Mouse (Mus musculus) c-Kit-negative CD71-positive TER-119-positive erythroid progenitor cells, embryonic 14.5 days (primary cell): Measurements from ENCODE around the gene Sap25.
"Not testable (repeated sequence)": the region's sequence is repeated elsewhere in the genome, so short reads cannot be mapped to it uniquely, and the experiment has no call there.

Experiments used
- DNase-seq: peaks from one replicate; pipeline ENCODE4 v3.0.0-alpha.2; 2013; ENCODE audit warnings: low read depth, low spot score

Gene Sap25

DNA sequence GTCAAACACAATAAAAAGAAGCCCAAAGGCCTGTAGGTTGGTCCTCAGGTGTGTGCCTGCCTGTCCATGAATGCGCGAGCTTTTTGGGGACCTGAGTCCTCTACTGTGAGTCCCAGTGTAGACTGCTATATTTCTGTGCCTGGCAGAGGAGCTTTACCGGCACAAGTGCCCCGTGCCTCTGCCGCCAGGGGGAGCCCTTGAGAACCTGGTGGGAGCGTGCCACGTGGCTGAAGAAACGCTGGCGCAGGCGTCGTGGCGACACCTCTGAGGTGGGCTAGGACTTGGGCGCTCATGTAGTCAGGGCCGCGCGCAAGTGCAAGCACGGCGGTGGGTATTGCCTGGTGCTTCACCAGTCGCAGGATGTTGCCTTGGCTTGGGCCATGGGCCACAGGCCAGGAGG lies at the start of gene Sap25:
Sap25 (plus strand) TSS at position 281 of the 400 bp plus-strand sequence.
- DNase-seq: no peak

DNA sequence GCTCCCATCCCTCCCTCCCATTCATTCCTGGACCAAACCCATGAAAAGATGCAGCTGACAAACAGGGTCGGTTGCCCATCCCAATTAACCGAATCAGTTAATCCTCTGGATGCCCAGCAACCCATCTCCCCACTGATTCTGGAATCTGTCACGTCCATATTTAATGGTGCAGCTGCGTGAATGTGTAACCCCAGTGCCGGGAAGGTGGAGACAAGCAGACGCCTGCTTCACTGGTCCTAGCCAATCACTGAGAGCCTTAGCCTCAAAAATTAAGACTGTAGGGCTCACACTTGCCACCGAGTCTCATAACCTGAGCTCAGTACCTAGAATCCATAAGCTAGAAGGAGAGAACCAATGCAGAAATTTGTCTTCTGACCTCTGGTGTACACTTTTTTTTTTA lies 45.2 kb upstream of the Sap25 start:
- no peak for DNase-seq

DNA sequence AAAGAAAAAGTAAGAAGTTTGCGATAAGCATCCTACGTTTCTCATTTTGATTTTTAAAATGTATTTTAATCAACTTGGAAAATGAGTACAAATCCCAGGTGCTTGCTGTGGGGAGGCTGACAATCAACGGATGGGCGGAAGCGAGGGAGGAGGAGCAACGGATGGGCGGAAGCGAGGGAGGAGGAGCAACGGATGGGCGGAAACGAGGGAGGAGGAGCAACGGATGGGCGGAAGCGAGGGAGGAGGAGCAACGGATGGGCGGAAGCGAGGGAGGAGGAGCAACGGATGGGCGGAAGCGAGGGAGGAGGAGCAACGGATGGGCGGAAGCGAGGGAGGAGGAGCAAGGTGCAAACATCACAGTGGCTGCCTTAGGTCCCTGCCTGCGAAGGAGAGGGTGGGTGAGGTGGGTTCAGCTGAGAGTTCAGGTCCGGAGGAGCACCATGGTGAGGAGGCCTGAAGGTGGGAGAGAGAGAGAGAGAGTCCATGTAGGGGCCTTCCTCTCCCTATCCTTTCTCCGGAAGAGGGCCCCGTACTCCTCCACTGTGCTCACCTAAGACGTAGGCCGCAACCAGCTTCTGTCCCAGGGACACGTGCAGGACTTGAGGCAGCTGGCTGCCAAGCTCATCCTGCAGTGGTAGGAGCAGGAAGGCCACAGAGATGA lies 44.4 kb upstream of the Sap25 start:
- no peak for DNase-seq

DNA sequence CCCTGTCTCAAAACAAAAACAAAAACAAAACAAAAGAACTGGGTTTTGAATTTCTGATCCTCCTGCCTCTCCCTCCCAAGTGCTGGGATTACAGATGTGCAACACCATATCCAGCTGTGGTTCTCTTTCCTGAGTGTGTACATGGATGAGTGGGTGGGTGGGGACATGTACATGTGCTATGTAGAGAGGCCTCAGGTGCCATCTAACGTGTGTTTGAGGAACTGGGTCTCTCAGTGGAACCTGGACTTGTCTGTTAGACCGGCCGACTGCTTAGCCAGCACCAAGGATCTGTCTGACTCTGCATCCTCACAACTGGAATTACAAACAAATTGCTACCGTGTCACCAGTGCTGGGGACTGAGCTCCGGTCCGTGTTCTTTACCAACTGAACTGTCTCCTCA lies 43.5 kb upstream of the Sap25 start:
- no peak for DNase-seq

DNA sequence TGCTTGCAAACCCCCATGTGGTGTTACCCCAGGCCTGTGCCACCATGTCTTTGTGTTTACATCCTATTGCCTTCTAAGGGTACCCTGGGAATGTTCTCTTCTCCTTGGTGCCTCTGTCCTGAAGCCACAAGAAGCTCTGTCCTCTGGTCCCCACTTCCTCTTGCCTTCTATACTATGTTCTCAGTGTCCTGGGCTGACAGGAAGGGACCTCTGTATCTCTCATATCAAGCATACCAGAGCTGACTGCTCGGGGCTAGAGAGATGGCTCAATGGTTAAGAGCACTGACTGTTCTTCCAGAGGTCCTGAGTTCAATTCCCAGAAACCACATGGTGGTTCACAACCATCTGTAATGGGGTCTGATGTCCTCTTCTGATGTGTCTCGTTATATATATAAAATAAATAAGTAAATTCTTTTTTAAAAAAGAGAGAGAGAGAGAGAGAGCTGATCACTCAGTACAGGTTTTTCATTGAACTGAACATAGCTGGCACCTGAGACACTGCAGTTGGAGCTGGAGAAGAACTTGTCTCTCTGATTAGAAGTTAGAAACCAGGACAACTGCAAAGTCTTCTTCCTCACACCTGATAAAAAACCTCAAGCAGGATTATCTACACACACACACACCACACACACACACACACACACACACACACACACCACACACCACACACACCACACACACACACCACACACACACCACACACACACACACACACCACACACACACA lies 42.9 kb upstream of the Sap25 start:
- DNase-seq: no peak

GRCm38 (mm10) chr5:137599600-137599999 lies 41.5 kb upstream of the Sap25 start:
- no peak for DNase-seq

DNA sequence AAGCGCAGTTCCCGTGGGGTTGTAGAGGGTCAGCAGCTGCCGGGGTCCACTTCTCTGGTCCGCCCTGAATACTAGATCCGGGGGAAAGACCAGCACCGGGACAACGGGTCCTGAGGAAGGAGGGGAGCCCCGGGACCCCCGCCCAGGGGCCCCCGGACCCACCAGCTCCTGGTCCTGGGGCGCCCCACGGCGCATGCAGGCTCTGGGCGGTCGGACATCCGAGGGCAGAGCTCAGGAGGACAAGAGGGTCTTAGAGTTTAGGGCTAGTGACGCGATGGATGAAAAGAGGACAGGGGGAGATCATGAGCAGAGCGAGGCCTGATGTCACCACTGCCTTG lies 40.9 kb upstream of the Sap25 start:
- no peak for DNase-seq

GRCm38 (mm10) chr5:137600619-137601364 lies 40.3 kb upstream of the Sap25 start, which contains the start of gene Mospd3:
TSS of gene Mospd3 (minus strand) at chr5:137601058.
- peak; percentile 98 for DNase-seq

GRCm38 (mm10) chr5:137601365-137601729 lies 39.8 kb upstream of the Sap25 start:
- no peak for DNase-seq

DNA sequence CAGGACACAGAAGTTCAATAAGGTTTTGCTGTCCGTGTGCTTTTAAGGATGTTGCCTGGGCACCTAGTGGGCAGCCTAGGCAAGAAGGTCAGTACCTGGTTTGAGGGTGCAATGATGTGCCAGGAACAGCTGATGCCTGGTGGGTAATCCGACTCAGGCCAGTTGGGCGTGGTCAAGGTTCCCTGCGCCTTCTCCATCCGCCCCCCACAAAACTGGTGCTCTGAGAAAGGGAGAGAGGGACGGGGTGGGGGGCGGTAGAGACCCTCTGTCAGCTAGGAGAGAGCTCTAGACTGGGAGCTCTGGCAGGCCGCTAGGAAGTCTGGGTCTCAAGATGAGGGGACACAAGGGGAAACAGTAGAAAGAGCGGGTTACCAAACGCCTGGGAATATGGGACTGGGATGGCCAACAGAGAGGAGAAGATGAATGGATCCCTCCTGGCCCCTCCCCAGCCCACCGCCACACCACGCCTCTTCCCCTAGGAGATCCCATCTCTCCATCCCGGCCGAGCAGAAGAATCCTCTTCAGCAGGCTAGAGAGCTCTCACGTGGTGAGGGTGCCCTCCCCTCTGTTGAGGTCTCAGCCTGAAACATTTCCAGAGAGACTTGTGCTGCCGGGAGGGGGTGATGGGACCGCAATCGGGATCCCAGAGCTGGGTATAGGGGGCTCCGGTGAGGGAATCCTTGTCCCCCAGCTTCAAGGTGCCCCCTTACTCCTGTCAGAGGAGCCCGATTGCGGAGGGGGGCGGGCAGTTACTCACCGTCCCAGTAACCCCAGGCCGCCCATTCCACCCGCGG lies 33.1 kb upstream of the Sap25 start:
- DNase-seq: no peak

GRCm38 (mm10) chr5:137608654-137609190 lies 32.4 kb upstream of the Sap25 start:
- no peak for DNase-seq

GRCm38 (mm10) chr5:137609292-137609691 lies 31.8 kb upstream of the Sap25 start:
- no peak for DNase-seq

DNA sequence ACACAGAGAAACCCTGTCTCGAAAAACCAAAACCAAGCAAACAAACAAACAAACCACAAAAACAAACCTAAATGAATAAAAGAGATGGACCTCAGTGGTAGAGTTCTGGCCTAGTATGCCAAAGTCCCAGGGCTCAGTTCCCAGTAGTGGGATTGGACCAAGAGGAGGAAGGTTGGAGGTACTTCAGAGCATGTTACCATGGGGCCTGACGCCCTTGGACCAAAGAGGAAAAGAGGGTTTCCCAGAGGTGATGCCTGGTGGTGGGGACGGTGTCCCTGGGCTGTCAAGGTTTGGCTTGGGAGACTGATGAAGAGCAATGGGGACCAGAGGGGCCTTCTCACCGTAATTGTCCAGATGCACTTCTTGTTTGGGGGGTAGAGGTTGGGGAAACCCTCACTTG lies 31.1 kb upstream of the Sap25 start:
- no peak for DNase-seq

DNA sequence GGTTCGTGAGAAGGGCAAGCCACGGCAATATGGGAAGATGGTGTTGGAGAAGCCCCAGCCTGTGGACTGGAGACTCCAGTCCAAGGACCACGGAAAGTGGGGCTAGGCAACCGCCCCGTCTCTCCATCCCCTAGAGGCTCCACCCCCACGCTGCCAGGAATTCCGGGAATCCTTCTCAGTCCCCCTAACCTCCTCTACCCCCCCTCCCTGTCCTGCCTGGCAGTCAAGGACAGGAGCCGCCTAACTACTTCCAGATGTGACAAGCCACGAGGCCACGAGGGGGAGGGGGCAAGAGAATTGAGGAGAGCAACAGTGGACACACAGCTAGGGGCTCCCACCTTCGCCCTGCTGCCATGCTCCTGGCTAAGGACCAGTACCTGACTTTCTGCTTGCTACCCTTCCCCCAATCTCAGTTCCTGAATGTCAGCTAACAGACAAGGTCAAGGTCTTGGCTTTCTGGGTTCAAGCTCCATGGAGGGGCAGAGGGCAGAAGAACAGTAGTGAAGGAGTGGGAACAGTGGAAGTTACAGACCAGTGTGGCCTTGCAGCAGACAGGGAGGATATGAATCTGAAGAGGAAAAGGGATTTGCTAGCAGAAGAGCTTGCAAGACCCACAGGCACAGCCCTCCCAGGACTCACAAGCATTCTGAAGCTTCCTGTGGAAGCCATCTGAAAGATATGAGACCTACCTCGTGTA lies 30.4 kb upstream of the Sap25 start:
- no peak for DNase-seq

DNA sequence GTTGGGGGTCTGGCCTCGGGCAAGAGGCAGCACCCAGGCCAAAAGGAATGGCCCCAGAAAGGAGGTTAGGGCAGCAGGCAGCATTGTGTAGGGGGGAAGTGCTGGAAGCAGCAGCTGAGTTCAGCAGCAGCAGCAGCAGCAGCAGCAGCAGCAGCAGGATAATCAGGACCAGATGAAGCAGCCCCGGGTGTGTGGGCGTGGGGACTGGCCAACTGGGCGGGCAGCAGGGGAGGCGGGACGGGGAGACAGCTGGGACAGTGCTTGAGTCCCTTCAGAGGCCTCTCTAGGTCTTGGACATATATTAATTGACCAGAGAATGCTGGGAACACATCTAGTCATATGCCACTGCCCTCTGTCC lies 29.9 kb upstream of the Sap25 start:
- DNase-seq: no peak

GRCm38 (mm10) chr5:137613076-137613475 lies 28.1 kb upstream of the Sap25 start:
- no peak for DNase-seq

DNA sequence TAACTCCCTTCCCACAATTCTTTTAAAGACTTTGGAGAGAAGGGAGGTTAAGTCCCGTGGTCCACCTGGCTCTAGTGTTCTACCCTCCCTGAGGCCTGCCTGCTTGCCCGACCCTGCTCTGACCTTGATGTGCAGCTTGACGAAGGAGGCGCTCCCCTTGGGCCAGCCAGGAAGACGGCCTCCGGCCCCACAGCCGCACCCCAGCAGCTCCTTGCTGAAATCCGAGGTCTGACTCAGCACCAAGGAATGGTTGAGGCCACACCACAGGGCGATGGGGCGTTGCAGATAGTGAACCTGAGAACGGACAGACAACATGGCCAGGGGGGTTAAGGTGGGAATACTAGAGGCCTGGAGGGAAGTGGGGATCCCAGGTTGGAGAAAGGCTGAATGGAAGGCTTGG lies 27.6 kb upstream of the Sap25 start, which contains the start of gene Pcolce:
Pcolce (minus strand) TSS at position 235 of the 400 bp plus-strand sequence.
- no peak for DNase-seq

GRCm38 (mm10) chr5:137614921-137615320 lies 26.2 kb upstream of the Sap25 start:
- DNase-seq: not testable (repeated sequence)

DNA sequence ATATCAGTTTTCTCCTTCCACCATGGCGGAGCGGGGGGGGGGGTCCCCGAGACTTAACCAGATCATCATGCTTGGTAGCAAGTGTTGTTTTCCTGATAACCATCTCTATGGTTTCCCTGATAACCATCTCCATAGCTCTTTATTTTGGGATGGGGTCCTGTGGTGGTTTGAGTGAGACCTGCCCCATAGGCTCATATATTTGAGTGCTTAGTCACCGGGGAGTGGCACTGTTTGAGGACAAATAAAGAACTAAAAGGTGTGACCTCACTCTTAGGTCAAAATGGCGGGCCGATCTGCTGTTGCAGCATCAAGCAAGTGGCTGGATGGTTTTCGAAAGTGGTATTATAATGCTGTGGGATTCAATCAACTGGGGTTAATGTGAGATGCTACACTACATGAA lies 25.8 kb upstream of the Sap25 start:
- no peak for DNase-seq

DNA sequence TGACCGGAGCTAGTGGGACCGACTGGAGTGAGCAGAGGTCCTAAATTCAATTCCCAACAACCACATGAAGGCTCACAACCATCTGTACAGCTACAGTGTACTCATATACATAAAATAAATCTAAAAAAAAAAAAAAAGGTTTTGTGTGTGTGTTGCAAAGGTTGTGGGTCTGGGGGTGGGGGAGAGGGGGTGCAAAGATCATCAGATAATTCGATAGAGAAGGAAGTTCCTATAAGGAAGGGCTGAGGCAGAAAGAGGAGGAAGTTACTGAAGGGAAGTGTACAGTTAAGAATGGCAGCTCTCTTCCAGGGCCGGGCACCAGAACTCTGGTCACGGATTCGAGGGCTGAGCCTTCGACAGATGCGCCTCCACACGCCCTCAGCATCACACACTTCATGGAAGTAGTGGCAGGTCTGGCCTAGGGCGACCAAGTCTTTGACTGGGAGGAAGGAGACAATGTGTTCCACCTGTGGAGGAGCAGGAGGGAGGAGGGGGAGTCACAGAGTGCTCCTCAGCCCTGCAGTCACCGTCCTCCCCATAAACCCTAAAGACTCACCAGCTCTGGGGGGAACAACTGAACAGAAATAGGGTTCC lies 17.1 kb upstream of the Sap25 start:
- DNase-seq: no peak

DNA sequence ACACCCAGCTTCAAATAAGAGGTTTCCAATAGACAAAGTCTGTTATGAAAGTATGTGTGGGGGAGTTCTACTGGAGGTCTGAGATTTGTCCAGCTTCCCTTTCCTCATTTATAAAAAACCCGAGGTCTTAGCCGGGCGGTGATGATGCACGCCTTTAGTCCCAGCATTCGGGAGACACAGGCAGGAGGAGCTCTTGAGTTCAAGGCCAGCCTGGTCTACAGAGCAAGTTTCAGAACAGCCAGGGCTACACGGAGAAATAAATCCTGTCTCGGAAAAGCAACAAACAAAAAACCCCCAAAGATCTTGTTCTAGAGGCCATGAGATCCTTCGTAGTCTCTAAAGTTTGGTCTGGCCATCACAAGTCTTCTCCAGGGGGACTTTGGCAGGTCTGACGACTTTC lies 13.1 kb upstream of the Sap25 start:
- DNase-seq: no peak
